Mouse (Mus musculus) midbrain, embryonic 13.5 days (tissue): ENCODE data around the gene Cstb. TPM values are rescaled to one million over a fixed set of nuclear protein-coding genes. Genes with fewer than 3 reads are reported as not detected.
A peak's percentile ranks its signal among the peaks of the same experiment; 100 is the strongest.
"Not testable (repeated sequence)": the region's sequence is repeated elsewhere in the genome, so short reads cannot be mapped to it uniquely, and the experiment has no call there.

ENCODE experiments used
- ATAC-seq: fragments of 200-750 bp; cut with Nextera tagmentation; 2 replicates; pipeline ENCODE4 v1.8.0; 2017; ENCODE audit warnings: mild to moderate bottlenecking, moderate TSS enrichment, moderate library complexity
- H3K27ac ChIP-seq: fragments of 300-500 bp; sonication (generic); 2 replicates; pipeline ENCODE4 v1.5.1; 2015; ENCODE audit warnings: inconsistent platforms, mild to moderate bottlenecking, moderate library complexity
- H3K27me3 ChIP-seq: fragments of 300-500 bp; sonication (generic); 2 replicates; pipeline ENCODE4 v1.6.1; 2015; ENCODE audit warnings: mild to moderate bottlenecking, inconsistent platforms
- H3K36me3 ChIP-seq: fragments of 300-500 bp; sonication (generic); 2 replicates; pipeline ENCODE4 v1.6.1; 2015; ENCODE audit warnings: mild to moderate bottlenecking, inconsistent platforms
- H3K4me1 ChIP-seq: fragments of 300-500 bp; sonication (generic); replicated peaks from 2 replicates; pipeline ENCODE4 v1.6.1; 2015; ENCODE audit warnings: inconsistent platforms
- H3K4me2 ChIP-seq: fragments of 300-500 bp; sonication (generic); replicated peaks from 2 replicates; pipeline ENCODE4 v1.6.1; 2015; ENCODE audit warnings: moderate library complexity, mild to moderate bottlenecking, inconsistent platforms
- H3K4me3 ChIP-seq: fragments of 300-500 bp; sonication (generic); replicated peaks from 2 replicates; pipeline ENCODE4 v1.5.1; 2015; ENCODE audit warnings: mild to moderate bottlenecking, inconsistent platforms
- H3K9ac ChIP-seq: fragments of 300-500 bp; sonication (generic); replicated peaks from 2 replicates; pipeline ENCODE4 v1.6.1; 2015; ENCODE audit warnings: mild to moderate bottlenecking, inconsistent platforms
- H3K9me3 ChIP-seq: fragments of 300-500 bp; sonication (generic); 2 replicates; pipeline ENCODE4 v1.6.1; 2016; ENCODE audit warnings: mild to moderate bottlenecking, inconsistent platforms
- WGBS: fragments of 180-500 bp; shearing (Covaris S2); methylation state at CpG from one replicate; pipeline ENCODE4 v1.1.7; 2015; 5-methylcytosine and 5-hydroxymethylcytosine counted together
- polyA plus RNA-seq: library from polyadenylated mRNA; unstranded; fragments of >200 nt; fragmentation: Nextera tagmentation; extraction: Ambion mirVana; gene quantifications from 2 replicates; pipeline ENCODE4 v1.2.1, GENCODE M21; 2015

Cstb gene
- polyA plus RNA-seq, 1 experiment from 2014 or later, result 91.6 TPM

DNA sequence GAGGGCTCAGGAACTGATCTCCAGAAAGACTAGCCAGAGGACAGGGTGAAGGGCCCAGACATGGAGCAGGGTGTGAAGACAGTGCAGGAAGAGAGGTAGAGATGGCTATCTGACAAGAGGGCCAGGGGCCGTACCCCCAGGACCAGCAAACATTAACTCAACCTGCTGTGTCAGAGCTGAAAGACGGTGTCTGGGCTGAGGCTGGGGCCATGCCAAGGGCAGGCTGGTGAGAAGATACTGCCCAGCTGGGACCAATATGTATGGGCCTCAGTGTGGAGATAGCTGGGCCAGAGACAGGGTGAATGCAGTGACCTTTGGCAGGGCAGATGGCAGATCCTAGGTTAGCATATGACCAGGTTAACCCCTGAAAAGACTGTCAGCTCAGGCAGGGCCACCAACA, 24.3 kb upstream of the Cstb start:
- H3K9me3 ChIP-seq, result no peaks in the 10 kb centered on the region
- no peak overlapping the region for H3K27ac ChIP-seq
- H3K4me3 ChIP-seq, result no peak overlapping the region
- ATAC-seq, result no peak
- no peaks in the 10 kb centered on the region for H3K27me3 ChIP-seq
- H3K36me3 ChIP-seq, result peaks cover 70% of the 10 kb centered on the region
- H3K4me1 ChIP-seq, result peaks cover 15% of the 10 kb centered on the region
- H3K9ac ChIP-seq, result no peak overlapping the region
- WGBS, result 97% methylated on average over 2 of the region's 2 CpGs
- no peak overlapping the region for H3K4me2 ChIP-seq

GRCm38 (mm10) chr10:78402301-78402922, 23.1 kb upstream of the Cstb start:
- Histone ChIP-seq H3K9ac (no peak overlapping the region), H3K27ac (no peak overlapping the region), H3K36me3 (peaks cover 83% of the 10 kb centered on the region), H3K4me1 (peaks cover 11% of the 10 kb centered on the region), H3K27me3 (no peaks in the 10 kb centered on the region), H3K9me3 (no peaks in the 10 kb centered on the region), H3K4me3 (no peak overlapping the region), H3K4me2 (no peak overlapping the region)
- ATAC-seq, result no peak
- WGBS, result 93% methylated on average over 14 of the region's 14 CpGs

GRCm38 (mm10) chr10:78406152-78406551, 19.3 kb upstream of the Cstb start:
- H3K9ac ChIP-seq, result no peak overlapping the region
- no peak overlapping the region for H3K4me3 ChIP-seq
- WGBS, result 92% methylated on average over 6 of the region's 6 CpGs
- ATAC-seq, result no peak
- no peaks in the 10 kb centered on the region for H3K9me3 ChIP-seq
- H3K27ac ChIP-seq, result no peak overlapping the region
- H3K36me3 ChIP-seq, result peaks cover 96% of the 10 kb centered on the region
- H3K4me2 ChIP-seq, result no peak overlapping the region
- peaks cover 6% of the 10 kb centered on the region for H3K4me1 ChIP-seq
- H3K27me3 ChIP-seq, result no peaks in the 10 kb centered on the region

GRCm38 (mm10) chr10:78407132-78407531, 18.3 kb upstream of the Cstb start:
- no peak overlapping the region for H3K4me2 ChIP-seq
- H3K4me1 ChIP-seq, result peaks cover 16% of the 10 kb centered on the region
- ATAC-seq, result no peak
- 91% methylated on average over 4 of the region's 4 CpGs for WGBS
- H3K27me3 ChIP-seq, result no peaks in the 10 kb centered on the region
- H3K36me3 ChIP-seq, result peaks cover 87% of the 10 kb centered on the region
- no peak overlapping the region for H3K4me3 ChIP-seq
- no peaks in the 10 kb centered on the region for H3K9me3 ChIP-seq
- no peak overlapping the region for H3K27ac ChIP-seq
- no peak overlapping the region for H3K9ac ChIP-seq

GRCm38 (mm10) chr10:78409035-78409788, 16.3 kb upstream of the Cstb start:
- Histone ChIP-seq H3K4me2 (no peak overlapping the region), H3K4me1 (peaks cover 19% of the 10 kb centered on the region), H3K27ac (no peak overlapping the region), H3K4me3 (no peak overlapping the region), H3K9ac (no peak overlapping the region), H3K9me3 (no peaks in the 10 kb centered on the region), H3K27me3 (no peaks in the 10 kb centered on the region), H3K36me3 (peaks cover 66% of the 10 kb centered on the region)
- WGBS, result 91% methylated on average over 9 of the region's 9 CpGs
- no peak for ATAC-seq

DNA sequence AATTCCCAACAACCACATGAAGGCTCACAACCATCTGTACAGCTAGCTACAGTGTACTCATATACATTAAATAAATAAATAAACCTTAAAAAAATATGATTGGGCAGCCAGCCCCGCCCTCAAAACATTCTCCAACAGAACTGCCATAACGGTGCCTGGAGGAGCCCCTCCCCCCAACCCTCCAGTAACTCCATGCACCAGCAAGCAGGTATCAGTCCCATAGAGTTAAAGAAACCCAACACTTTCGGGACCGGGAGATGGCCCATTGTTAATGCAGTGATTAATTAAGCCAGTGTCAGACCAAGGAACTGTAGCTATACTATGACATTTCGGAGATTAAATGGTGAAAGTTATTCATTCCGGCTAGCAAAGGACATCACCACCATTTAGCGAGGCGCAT, 13.6 kb upstream of the Cstb start:
- Histone ChIP-seq H3K4me2 (peak overlapping the region; percentile 78), H3K36me3 (peaks cover 41% of the 10 kb centered on the region), H3K9me3 (no peaks in the 10 kb centered on the region), H3K9ac (peak overlapping the region; percentile 79), H3K27ac (peak overlapping the region; percentile 85; the same call in 1 of the 2 replicates), H3K4me3 (peak overlapping the region; percentile 69), H3K27me3 (no peaks in the 10 kb centered on the region), H3K4me1 (peaks cover 19% of the 10 kb centered on the region)
- ATAC-seq, result no peak
- WGBS, result 21% methylated on average over 8 of the region's 8 CpGs

- Histone ChIP-seq H3K36me3 (peaks cover 34% of the 10 kb centered on the region), H3K4me2 (peak within 1 kb of the TSS; percentile 78), H3K9me3 (no peaks in the 10 kb centered on the region), H3K4me1 (peaks cover 19% of the 10 kb centered on the region), H3K4me3 (peak within 1 kb of the TSS; percentile 69), H3K9ac (peak within 1 kb of the TSS; percentile 79), H3K27ac (peak within 1 kb of the TSS; percentile 85), H3K27me3 (no peaks in the 10 kb centered on the region)
- WGBS, result under 1% methylated on average over 70 of the region's 70 CpGs
- ATAC-seq, result peak; percentile 96
Observed at GRCm38 (mm10) chr10:78412319-78413151, 12.9 kb upstream of the Cstb start, which contains the start of gene Rrp1. TSS of gene Rrp1 (minus strand) at chr10:78413043.

DNA sequence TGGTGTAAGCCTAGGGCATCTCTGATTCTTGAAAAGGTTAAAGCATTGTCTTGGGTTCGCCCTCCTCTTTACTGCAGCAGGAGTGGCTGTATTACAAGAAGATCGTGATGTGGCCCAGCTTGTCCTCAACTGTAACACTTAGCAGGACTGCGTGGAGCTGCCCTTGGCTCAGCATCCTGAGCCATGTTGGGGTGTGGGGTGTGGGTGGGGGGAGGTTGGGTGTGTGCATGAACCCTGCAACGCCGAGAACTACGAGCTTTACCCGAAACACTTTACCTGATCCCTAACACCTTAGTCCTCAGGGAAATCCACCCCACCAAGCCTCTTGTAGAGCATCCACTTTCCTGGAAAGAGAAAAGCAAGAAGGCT, 12.3 kb upstream of the Cstb start:
- H3K4me1 ChIP-seq, result peaks cover 19% of the 10 kb centered on the region
- no peak overlapping the region; the same call in 1 of the 2 replicates for H3K9ac ChIP-seq
- peak overlapping the region; percentile 25; the same call in 1 of the 2 replicates for H3K27ac ChIP-seq
- H3K4me3 ChIP-seq, result peak overlapping the region; percentile 69
- H3K4me2 ChIP-seq, result peak overlapping the region; percentile 43
- H3K36me3 ChIP-seq, result peaks cover 30% of the 10 kb centered on the region
- 46% methylated on average over 7 of the region's 7 CpGs for WGBS
- H3K9me3 ChIP-seq, result no peaks in the 10 kb centered on the region
- no peaks in the 10 kb centered on the region for H3K27me3 ChIP-seq
- ATAC-seq, result no peak; the same call in 1 of the 2 replicates

GRCm38 (mm10) chr10:78414936-78415335, 10.5 kb upstream of the Cstb start:
- peaks cover 19% of the 10 kb centered on the region for H3K4me1 ChIP-seq
- H3K36me3 ChIP-seq, result peaks cover 12% of the 10 kb centered on the region
- WGBS, result 87% methylated on average over 3 of the region's 4 CpGs
- not testable (repeated sequence) for H3K27me3 ChIP-seq, H3K27ac ChIP-seq, H3K4me3 ChIP-seq, H3K9ac ChIP-seq, ATAC-seq, H3K4me2 ChIP-seq, H3K9me3 ChIP-seq

GRCm38 (mm10) chr10:78417888-78418287, 7.6 kb upstream of the Cstb start:
- no peak overlapping the region for H3K9ac ChIP-seq
- no peaks in the 10 kb centered on the region for H3K27me3 ChIP-seq
- no peak overlapping the region for H3K4me3 ChIP-seq
- no peak for ATAC-seq
- H3K4me2 ChIP-seq, result no peak overlapping the region
- H3K36me3 ChIP-seq, result no peaks in the 10 kb centered on the region
- H3K9me3 ChIP-seq, result no peaks in the 10 kb centered on the region
- 0 out of 2 replicates have a peak, but pooled peaks cover 2% of the 10 kb centered on the region for H3K4me1 ChIP-seq
- no peak overlapping the region for H3K27ac ChIP-seq
- WGBS, result 70% methylated on average over 5 of the region's 5 CpGs

DNA sequence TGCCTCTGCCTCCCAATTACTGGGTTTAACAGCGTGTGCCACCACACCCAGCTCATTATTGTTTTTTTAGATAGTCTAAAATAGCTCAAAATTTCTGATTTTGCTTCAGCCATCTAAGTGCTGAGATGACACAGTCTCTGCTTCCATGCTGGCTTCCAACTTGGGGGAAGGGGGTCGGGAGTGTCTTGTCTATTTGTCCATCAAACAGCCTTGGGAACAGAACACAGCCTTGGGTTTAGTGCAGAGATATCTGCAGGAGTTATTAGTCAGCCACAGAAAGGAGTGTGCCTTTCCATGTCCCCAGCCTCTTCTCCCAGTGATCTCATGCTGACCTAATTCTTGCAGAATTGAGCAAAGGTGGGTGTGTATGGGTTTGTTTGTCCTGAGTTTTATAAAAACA, 6.7 kb upstream of the Cstb start:
- no peak overlapping the region for H3K27ac ChIP-seq
- no peaks in the 10 kb centered on the region for H3K36me3 ChIP-seq
- no peak overlapping the region for H3K9ac ChIP-seq
- no peak overlapping the region for H3K4me2 ChIP-seq
- no peaks in the 10 kb centered on the region for H3K27me3 ChIP-seq
- 86% methylated on average over 2 of the region's 2 CpGs for WGBS
- H3K4me1 ChIP-seq, result no peaks in the 10 kb centered on the region
- ATAC-seq, result no peak
- H3K9me3 ChIP-seq, result no peaks in the 10 kb centered on the region
- no peak overlapping the region for H3K4me3 ChIP-seq

GRCm38 (mm10) chr10:78420929-78421328, 4.5 kb upstream of the Cstb start:
- no peak for ATAC-seq
- 85% methylated on average over 2 of the region's 2 CpGs for WGBS
- Histone ChIP-seq H3K27me3 (no peaks in the 10 kb centered on the region), H3K9ac (no peak overlapping the region), H3K4me2 (no peak overlapping the region), H3K27ac (no peak overlapping the region), H3K9me3 (no peaks in the 10 kb centered on the region), H3K4me3 (no peak overlapping the region), H3K36me3 (no peaks in the 10 kb centered on the region), H3K4me1 (0 out of 2 replicates have a peak, but pooled peaks cover 4% of the 10 kb centered on the region)
